Mouse (Mus musculus) heart, postnatal 0 days (tissue): ENCODE data around the gene Tnfrsf21.

Experiments
- CTCF ChIP-seq: IDR thresholded peaks from 2 replicates; pipeline ENCODE4 v1.5.1; 2016; ENCODE audit warnings: antibody characterized with exemption, control low read depth, low read depth
- EP300 ChIP-seq: IDR thresholded peaks from 2 replicates; pipeline ENCODE4 v1.6.1; 2016; ENCODE audit warnings: antibody characterized with exemption, low read depth

GRCm38 (mm10) chr17:43072142-43072786, 55.9 kb downstream of the Tnfrsf21 start:
- TF ChIP-seq CTCF (no peak), EP300 (no peak)
